Mouse (Mus musculus): ENCODE measurements around the gene Ly9.

The Ly9 gene

GRCm38 (mm10) chr1:171584584-171584983 is 22.6 kb downstream of the Ly9 start:
- DNase-seq (ENCODE audit: low spot score), result no peak

DNA sequence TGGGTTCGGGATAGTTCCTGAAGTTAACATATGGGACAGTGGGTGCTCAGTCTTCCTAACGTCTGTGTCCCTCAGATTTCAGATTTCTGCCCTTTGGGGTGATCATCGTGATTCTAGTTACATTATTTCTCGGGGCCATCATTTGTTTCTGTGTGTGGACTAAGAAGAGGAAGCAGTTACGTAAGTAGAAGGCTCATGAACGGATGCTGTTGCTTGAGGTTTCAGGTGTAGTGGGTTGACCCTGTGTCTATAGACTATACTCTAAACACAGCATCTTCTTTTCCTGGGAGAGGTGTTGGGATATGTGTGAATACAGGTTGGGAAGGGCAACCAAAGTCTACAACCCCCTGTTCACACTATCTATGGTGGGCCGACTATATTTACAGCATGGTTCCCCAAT is 30.0 kb downstream of the Ly9 start:
- DNase-seq (ENCODE audit: low spot score), result no peak

- no peak for DNase-seq (ENCODE audit: low spot score)
These were observed 38.8 kb downstream of the Ly9 start for GRCm38 (mm10) chr1:171568436-171568835.

DNA sequence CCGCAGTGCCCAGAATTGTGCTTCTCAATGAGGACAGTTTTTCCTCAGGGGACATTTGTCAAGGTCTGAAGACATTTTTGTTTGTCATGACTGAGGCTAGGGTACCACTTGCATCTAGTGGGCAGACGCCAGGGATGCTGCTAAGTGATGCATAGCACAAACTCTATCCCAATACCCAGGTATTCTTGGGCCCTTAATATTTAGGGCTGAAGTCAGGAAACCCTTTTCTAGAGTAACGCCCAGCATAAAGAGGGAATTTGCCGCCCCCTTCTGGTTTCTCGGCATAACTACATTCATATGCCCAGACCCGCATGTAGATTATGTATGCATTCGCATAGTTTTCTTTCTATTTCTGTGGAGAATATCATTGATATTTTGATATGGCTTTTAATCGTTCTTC is 40.4 kb downstream of the Ly9 start:
- no peak for DNase-seq (ENCODE audit: low spot score)

GRCm38 (mm10) chr1:171565888-171566287 is 41.3 kb downstream of the Ly9 start:
- DNase-seq (ENCODE audit: low spot score), result no peak

- no peak for DNase-seq (ENCODE audit: low spot score)
These were observed 43.0 kb downstream of the Ly9 start for GRCm38 (mm10) chr1:171564247-171564646.

GRCm38 (mm10) chr1:171563042-171563441 is 44.2 kb downstream of the Ly9 start:
- DNase-seq (ENCODE audit: low spot score), result no peak

- no peak for DNase-seq (ENCODE audit: low spot score)
These were observed 45.5 kb downstream of the Ly9 start for GRCm38 (mm10) chr1:171561639-171562225.

DNA sequence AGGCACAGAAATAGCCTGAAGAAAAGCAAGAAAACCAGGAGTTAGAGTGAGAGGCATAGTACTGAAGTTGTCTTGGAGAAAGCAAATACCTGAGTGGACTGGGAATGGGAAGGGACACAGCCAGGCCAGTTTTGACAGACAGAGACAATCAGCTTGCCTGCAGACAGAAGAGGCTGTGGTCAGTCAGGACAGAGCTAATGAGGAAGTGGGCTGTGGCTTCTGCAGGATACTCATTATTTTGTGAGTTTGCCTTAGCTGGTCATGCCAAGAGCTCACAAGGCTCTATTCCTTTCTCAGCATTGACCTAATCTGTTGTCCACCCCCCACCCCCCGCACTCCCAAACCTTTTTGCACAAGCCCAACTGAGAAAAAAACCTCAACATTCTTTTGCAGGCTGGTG is 46.0 kb downstream of the Ly9 start:
- DNase-seq (ENCODE audit: low spot score), result no peak

DNA sequence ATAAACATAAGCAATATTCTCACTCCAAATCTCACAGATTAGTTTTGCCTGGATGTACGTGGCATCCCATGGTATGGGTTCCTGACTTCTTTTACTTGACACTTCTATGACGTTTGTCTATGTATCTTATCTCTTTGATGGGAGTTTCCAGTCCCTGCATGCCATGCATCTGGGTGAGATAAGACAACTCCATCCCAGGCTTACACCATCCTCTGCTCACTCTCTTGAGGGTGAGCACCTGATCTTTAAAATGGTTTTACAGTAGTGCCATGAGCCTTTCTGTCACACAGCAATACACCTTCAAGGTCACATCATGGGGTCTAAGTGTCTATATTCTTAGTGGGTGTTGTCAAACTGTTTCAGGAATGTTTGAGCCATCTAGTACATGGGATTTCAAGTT is 46.9 kb downstream of the Ly9 start:
- DNase-seq (ENCODE audit: low spot score), result no peak

GRCm38 (mm10) chr1:171558898-171559297 is 48.3 kb downstream of the Ly9 start, which contains the start of gene Cd244a:
Gene Cd244a (plus strand): TSS chr1:171559193.
- DNase-seq (ENCODE audit: low spot score), result no peak

DNA sequence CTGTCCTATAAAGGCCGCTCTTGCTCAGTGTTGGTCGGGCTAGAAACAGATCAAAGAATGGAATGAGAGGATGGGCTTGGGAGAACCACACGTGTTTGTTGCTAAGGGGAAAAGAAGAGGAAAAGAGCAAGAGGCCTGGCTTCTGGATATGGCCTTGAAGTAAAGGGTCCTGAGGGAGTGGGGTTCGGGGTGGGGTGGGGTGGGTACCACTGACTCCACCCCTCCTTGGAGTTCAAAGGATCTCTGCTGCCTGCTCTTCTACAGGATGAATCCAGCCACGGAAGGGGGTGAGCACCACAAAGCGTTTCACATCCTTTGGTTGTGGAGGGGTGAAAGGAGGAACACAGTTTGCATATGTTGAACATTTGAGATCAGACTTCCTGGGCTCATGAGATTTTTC is 48.8 kb downstream of the Ly9 start:
- no peak for DNase-seq (ENCODE audit: low spot score)

GRCm38 (mm10) chr1:171556366-171556765 is 50.8 kb downstream of the Ly9 start:
- DNase-seq (ENCODE audit: low spot score), result no peak

DNA sequence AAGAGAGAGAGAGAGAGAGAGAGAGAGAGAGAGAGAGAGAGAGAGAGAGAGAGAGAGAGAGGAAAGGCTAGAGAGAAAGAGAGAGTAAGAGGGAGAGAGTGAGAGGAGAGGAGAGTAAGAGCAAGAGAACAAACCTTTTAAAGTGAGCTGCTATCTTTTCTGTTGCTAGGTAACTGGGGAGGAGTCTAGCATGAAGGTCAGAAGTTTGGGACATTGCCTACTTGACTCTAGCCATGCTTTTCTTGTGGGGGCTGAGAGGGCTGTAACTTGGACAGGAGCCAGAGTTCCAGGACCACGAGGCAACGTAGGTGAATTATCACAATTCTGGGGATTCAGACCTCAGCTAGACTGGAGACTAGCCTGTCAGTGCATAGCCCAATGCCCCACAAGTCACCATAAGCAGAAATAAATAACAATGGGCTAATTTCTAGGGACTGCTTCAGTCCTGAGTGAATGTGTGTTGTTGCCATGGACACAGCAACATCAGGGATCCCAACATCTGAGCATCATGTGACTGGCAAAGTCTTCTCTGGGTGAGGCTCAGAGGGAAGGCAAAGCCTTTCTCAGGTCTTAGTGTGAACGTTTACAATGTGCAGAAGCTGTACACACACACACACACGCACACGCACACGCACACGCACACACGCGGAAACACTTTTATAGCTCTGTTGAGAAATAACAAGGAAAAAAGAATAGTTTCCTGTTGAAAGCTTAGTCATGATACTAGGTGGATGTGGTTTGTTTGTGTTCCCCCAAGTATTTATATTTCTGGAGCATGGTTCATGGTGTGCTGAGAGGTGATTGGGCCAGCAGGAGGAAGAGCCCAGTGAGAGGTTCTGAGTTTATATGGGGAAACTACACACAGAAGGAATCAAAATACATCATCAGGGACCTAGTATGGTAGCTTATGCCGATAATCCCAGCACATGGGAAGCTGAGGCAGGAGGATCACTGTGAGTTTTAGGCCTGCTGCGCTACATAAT is 53.6 kb downstream of the Ly9 start:
- DNase-seq (ENCODE audit: low spot score), result no peak

DNA sequence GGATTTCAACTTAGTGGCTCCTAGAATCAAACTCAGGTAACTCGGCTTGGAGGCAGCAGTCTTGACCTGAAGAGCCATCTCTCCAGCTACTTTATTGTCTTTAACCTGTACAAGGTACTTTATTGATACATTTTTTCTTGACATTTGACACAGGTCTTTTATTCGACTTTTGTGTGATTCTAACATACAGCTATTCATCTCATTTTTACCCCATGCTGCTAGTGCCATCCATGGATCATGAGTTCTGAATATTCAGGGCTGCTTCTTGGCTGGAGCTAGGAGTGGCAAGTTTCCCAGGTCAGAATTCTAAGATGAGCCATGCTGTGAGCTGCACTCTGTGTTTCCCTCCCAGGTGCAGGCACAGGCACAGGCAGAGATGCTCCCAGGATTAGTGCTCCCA is 55.0 kb downstream of the Ly9 start:
- no peak for DNase-seq (ENCODE audit: low spot score)

DNA sequence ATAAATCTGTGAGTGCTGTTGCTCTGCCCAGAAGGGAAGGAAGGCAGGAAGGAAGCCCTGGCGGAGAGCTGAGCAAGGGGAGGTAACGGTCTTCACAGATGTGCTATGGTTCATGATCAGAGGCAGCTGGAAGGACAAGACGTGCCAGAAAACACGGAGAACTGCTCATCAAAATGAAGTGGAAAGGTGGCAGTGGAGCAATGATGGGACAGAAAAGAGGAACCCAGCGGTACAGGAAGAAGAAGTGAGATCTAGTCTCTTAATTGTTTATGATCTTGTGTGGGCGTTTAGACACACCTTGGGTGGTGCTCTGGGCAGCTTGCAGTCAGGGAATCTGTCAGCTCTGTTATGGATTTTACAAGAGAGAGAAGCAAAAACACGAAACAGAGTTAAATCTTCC is 55.9 kb downstream of the Ly9 start:
- no peak for DNase-seq (ENCODE audit: low spot score)

DNA sequence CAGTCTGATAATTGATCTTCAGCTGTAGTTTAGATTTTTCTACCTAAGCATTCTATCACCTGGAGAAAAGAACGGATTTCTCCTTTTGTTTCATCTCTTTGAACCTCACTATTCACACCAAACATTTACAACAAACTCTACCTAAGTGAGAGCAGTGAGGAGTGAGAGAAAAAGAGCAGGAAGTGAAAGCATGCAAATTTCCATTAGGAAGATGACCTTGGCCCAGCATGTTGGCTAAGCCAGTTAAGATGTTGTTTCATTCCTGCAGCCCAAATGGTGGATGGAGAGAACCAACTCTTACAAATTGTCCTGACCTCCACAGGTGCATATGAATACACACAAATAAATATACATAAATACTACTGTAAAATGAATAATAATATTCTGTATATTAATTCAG is 66.5 kb downstream of the Ly9 start:
- DNase-seq (ENCODE audit: low spot score), result no peak

Measured in ovary, postnatal 10 days (tissue).